Comparison of ENCODE assay signal across 17 mouse cellular contexts in genomic region chr9:68804229-68804628, GRCm38 (mm10).
DNase-seq lines count a peak whose midpoint lies in the region; ATAC-seq and TF ChIP-seq lines count a peak whose summit lies in the region.
"Had no signal": no experiment of that assay in that cellular context is flagged by ENCODE, and none has a peak within 500 bp of the region (broad histone marks: within the 10 kb centered on the region; RNA-seq: fewer than 3 reads in every experiment).

No protein-coding gene starts in this region.

- H3K4me1 ChIP-seq in kidney, adult 2 months (ENCODE audit: control insufficient read depth, insufficient read depth, low read length): no peaks in the 10 kb centered on the region
- no peaks in the 10 kb centered on the region for H3K4me1 ChIP-seq in lung, embryonic 14.5 days (ENCODE audit: insufficient read depth)
- peaks cover 3% of the 10 kb centered on the region; the same call in 1 of the 2 replicates for H3K4me1 ChIP-seq in hindbrain, embryonic 12.5 days
- H3K4me1 ChIP-seq: forebrain, embryonic 15.5 days had no signal

- no peak overlapping the region for H3K9ac ChIP-seq in lung, embryonic 14.5 days
- no peak overlapping the region for H3K9ac ChIP-seq in hindbrain, embryonic 12.5 days
- H3K9ac ChIP-seq: forebrain, embryonic 15.5 days; limb, embryonic 12.5 days; liver, embryonic 12.5 days; lung, embryonic 15.5 days; midbrain, embryonic 13.5 days; stomach, embryonic 15.5 days had no signal

- ATAC-seq in lung, embryonic 14.5 days (ENCODE audit: insufficient read depth): no peak
- ATAC-seq in hindbrain, embryonic 12.5 days (ENCODE audit: low FRiP score): no peak
- ATAC-seq: forebrain, embryonic 15.5 days; liver, embryonic 12.5 days; midbrain, embryonic 13.5 days had no signal

- no peaks in the 10 kb centered on the region for H3K27me3 ChIP-seq in kidney, adult 2 months (replicated peaks; ENCODE audit: control insufficient read depth, insufficient read depth, low read length)
- H3K27me3 ChIP-seq in lung, embryonic 14.5 days (ENCODE audit: insufficient read depth, low read length): no peaks in the 10 kb centered on the region
- H3K27me3 ChIP-seq in hindbrain, embryonic 12.5 days: no peaks in the 10 kb centered on the region
- H3K27me3 ChIP-seq: forebrain, embryonic 15.5 days; liver, embryonic 12.5 days; lung, embryonic 15.5 days; midbrain, embryonic 13.5 days; stomach, embryonic 15.5 days had no signal

- intact Hi-C loops in gastrocnemius, postnatal 14 days (cut with DNase I; ENCODE audit: low total_unique reads): no loop called here

- TF ChIP-seq POLR2A in kidney, adult 2 months (IDR thresholded peaks at IDR 0.05; ENCODE audit: low read depth, low read length): no peak

- no peaks in the 10 kb centered on the region for H3K9me3 ChIP-seq in lung, embryonic 14.5 days (ENCODE audit: low read depth, low read length)
- no peaks in the 10 kb centered on the region for H3K9me3 ChIP-seq in hindbrain, embryonic 12.5 days (replicated peaks)
- H3K9me3 ChIP-seq: forebrain, embryonic 15.5 days; limb, embryonic 12.5 days; lung, embryonic 15.5 days; midbrain, embryonic 13.5 days; stomach, embryonic 15.5 days had no signal

- WGBS in kidney, adult 2 months: 76% methylated on average over 6 of the region's 6 CpGs
- 36% methylated on average over 6 of the region's 6 CpGs for WGBS in lung, embryonic 14.5 days
- WGBS in hindbrain, embryonic 12.5 days: 73% methylated on average over 6 of the region's 6 CpGs

- TF ChIP-seq CTCF in kidney, adult 2 months (conservative IDR thresholded peaks at IDR 0.05; ENCODE audit: insufficient read depth, insufficient read length, low read depth, low read length): no peak
- TF ChIP-seq CTCF in lung, embryonic 14.5 days (IDR thresholded peaks at IDR 0.05; ENCODE audit: low read depth): no peak

- H3K4me2 ChIP-seq in lung, embryonic 14.5 days: no peak overlapping the region
- H3K4me2 ChIP-seq in hindbrain, embryonic 12.5 days (replicated peaks): no peak overlapping the region
- H3K4me2 ChIP-seq: forebrain, embryonic 15.5 days; limb, embryonic 12.5 days; liver, embryonic 12.5 days; lung, embryonic 15.5 days; midbrain, embryonic 13.5 days; stomach, embryonic 15.5 days had no signal

- no peak overlapping the region for H3K27ac ChIP-seq in kidney, adult 2 months (ENCODE audit: insufficient read depth, low read depth, low read length)
- no peak overlapping the region for H3K27ac ChIP-seq in lung, embryonic 14.5 days (ENCODE audit: low read depth)
- no peak overlapping the region for H3K27ac ChIP-seq in hindbrain, embryonic 12.5 days
- H3K27ac ChIP-seq: forebrain, embryonic 15.5 days; limb, embryonic 12.5 days; liver, embryonic 12.5 days; lung, embryonic 15.5 days; midbrain, embryonic 13.5 days; stomach, embryonic 15.5 days had no signal

- no peak overlapping the region for H3K4me3 ChIP-seq in kidney, adult 2 months (ENCODE audit: insufficient read depth, low read depth, low read length)
- no peak overlapping the region for H3K4me3 ChIP-seq in lung, embryonic 14.5 days (ENCODE audit: low read depth, low read length)
- H3K4me3 ChIP-seq in hindbrain, embryonic 12.5 days: no peak overlapping the region
- H3K4me3 ChIP-seq: forebrain, embryonic 15.5 days; limb, embryonic 12.5 days; liver, embryonic 12.5 days; lung, embryonic 15.5 days; midbrain, embryonic 13.5 days; stomach, embryonic 15.5 days had no signal

- peak; percentile 8 for DNase-seq in kidney, adult 2 months
- no peak for DNase-seq in kidney, postnatal 25 days
- DNase-seq in lung, embryonic 14.5 days: peak; percentile 8
- DNase-seq in lung, adult 18-20 months: no peak
- peak; percentile 16 for DNase-seq in gastrocnemius, postnatal 14 days
- peak; percentile 91 for DNase-seq in skeletal muscle tissue, adult 2 months (ENCODE audit: low read depth, low spot score)
- DNase-seq: cerebellum, adult 8-10 months; lung, postnatal 4 days; right cerebral cortex, postnatal 25 days; thymus, adult 2 months had no signal

- no peaks in the 10 kb centered on the region for H3K36me3 ChIP-seq in kidney, adult 2 months (ENCODE audit: control insufficient read depth, insufficient read depth, low read length)
- H3K36me3 ChIP-seq in lung, embryonic 14.5 days (ENCODE audit: insufficient read depth): no peaks in the 10 kb centered on the region
- H3K36me3 ChIP-seq in hindbrain, embryonic 12.5 days: no peaks in the 10 kb centered on the region
- H3K36me3 ChIP-seq: forebrain, embryonic 15.5 days; limb, embryonic 12.5 days; liver, embryonic 12.5 days; lung, embryonic 15.5 days; midbrain, embryonic 13.5 days; stomach, embryonic 15.5 days had no signal

Comparison
In these comparisons a context has a peak if more than half of its experiments do, and no peak if none do; other contexts are left out.
1. DNase-seq: peak in kidney, adult 2 months (single experiment), lung, embryonic 14.5 days (single experiment), gastrocnemius, postnatal 14 days (single experiment) and skeletal muscle tissue, adult 2 months (single experiment); none in kidney, postnatal 25 days (0 of 2) and lung, adult 18-20 months (0 of 2).